Mouse (Mus musculus) lung, postnatal 0 days (tissue): Measurements from ENCODE around the gene Dsp.

ENCODE experiments used
- CTCF ChIP-seq: IDR thresholded peaks from 2 replicates; pipeline ENCODE4 v1.5.1; 2016; ENCODE audit warnings: antibody characterized with exemption, mild to moderate bottlenecking
- EP300 ChIP-seq: IDR thresholded peaks from 2 replicates; pipeline ENCODE4 v1.6.1; 2016; ENCODE audit warnings: antibody characterized with exemption, mild to moderate bottlenecking, control low read depth

DNA sequence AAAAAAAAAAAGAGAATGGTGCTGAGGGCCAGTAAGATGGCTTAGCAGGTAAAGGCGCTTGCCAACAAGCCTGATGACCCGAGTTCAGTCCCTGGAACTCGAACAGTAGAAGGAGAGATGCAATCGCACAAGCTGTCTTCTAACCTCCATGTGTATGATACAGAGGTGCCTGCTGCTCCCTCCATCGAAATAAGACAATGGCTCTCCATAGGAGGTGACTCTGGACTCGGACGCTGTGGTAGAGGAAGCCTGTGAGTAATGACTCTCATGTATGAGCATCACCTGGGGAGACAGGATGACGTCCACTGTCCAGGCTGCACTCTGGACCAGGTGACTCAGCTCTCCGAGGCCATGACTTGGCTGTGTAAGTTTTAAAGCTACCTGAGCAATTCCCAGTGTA, 21.0 kb upstream of the Dsp start:
- TF ChIP-seq CTCF, result no peak
- no peak for TF ChIP-seq EP300
